Mouse (Mus musculus): Measurements from ENCODE around the gene Pdcd2l.

Pdcd2l gene

GRCm38 (mm10) chr7:34141123-34141522 lies 55.3 kb downstream of the Pdcd2l start:
- DNase-seq (ENCODE audit: low read depth, low spot score), result peak; percentile 33

GRCm38 (mm10) chr7:34139493-34139892 lies 57.0 kb downstream of the Pdcd2l start:
- DNase-seq (ENCODE audit: low read depth, low spot score), result no peak
